Comparison of ENCODE assay signal across 22 mouse cellular contexts in genomic region chr3:38226147-38226546, GRCm38 (mm10).
"Had no signal": no experiment of that assay in that cellular context is flagged by ENCODE, and none has a peak within 500 bp of the region (broad histone marks: within the 10 kb centered on the region; RNA-seq: fewer than 3 reads in every experiment).

No protein-coding gene starts in this region.

- H3K4me2 ChIP-seq: limb, embryonic 12.5 days; limb, embryonic 15.5 days; liver, embryonic 11.5 days; lung, embryonic 14.5 days; neural tube, embryonic 13.5 days had no signal

- H3K27ac ChIP-seq: limb, embryonic 12.5 days; limb, embryonic 15.5 days; liver, embryonic 14.5 days; midbrain, embryonic 10.5 days; neural tube, embryonic 13.5 days had no signal

- H3K4me3 ChIP-seq: limb, embryonic 12.5 days; limb, embryonic 15.5 days; midbrain, embryonic 10.5 days; myocyte; neural tube, embryonic 13.5 days had no signal

- H3K36me3 ChIP-seq: limb, embryonic 12.5 days; limb, embryonic 15.5 days; midbrain, embryonic 10.5 days; neural tube, embryonic 13.5 days had no signal

- H3K27me3 ChIP-seq: limb, embryonic 12.5 days; limb, embryonic 15.5 days; neural tube, embryonic 13.5 days had no signal

- DNase-seq: kidney, adult 11 months; kidney, adult 9 months; kidney, postnatal 14 days; kidney, postnatal 4 days; left cerebral cortex, postnatal 4 days; liver, postnatal 0 days; lung, embryonic 14.5 days; lung, postnatal 14 days; lung, postnatal 4 days; midbrain, embryonic 14.5 days; retina, postnatal 1 day; right cerebral cortex, postnatal 25 days; spleen, adult 18-20 months; thymus, postnatal 25 days had no signal

- H3K9me3 ChIP-seq: limb, embryonic 12.5 days; limb, embryonic 15.5 days; midbrain, embryonic 10.5 days; neural tube, embryonic 13.5 days had no signal

- H3K9ac ChIP-seq: limb, embryonic 12.5 days; limb, embryonic 15.5 days; liver, embryonic 14.5 days; liver, postnatal 0 days; lung, embryonic 14.5 days; neural tube, embryonic 13.5 days had no signal

- ATAC-seq: inflammation-experienced regulatory T-cells, adult 6 months; liver, postnatal 0 days had no signal

- H3K4me1 ChIP-seq: neural tube, embryonic 13.5 days had no signal
